Mouse (Mus musculus) heart, adult 9 months (tissue): ENCODE results near the gene Fen1.

ENCODE experiments used
- DNase-seq, 2 experiments: peaks; one replicate each; pipeline ENCODE4 v3.0.0; 2022; ENCODE audit warnings: low spot score in 2 of 2

The Fen1 gene

GRCm38 (mm10) chr19:10216101-10216500 is 12.1 kb upstream of the Fen1 start:
- no peak for DNase-seq

DNA sequence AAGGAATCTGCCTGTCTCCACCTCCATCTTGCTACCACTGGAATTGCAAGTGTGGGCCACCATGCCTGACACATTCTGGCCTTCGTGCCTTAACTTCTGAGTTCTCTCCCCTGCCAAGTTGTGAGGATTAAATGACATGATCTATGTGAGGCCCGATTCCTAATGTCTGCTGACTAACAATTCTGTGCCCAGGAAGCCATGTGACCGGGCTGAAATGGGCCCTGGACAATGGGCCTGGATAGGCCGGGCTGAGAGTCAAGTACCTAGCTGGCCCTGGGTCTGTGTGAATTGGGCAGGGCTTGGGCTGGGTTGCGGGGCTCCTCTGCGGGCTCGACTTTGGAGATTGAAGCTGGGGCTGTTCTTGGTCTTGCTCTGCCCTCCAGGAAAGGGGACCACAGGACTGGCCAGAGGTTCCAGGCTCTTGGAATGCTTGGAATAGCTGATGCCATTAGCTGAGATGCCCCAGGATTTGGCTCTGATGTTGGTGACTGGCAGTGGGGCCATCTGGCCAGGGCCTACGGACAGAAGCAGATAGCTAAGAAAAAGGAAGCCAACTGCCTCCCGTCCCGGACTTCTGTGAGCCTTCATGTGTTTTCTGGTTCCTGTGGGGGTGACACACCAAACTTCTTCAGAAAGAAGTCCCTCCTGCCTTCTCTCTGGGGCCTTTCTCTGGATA is 10.0 kb upstream of the Fen1 start:
- DNase-seq: peak; percentile 53 to 64

DNA sequence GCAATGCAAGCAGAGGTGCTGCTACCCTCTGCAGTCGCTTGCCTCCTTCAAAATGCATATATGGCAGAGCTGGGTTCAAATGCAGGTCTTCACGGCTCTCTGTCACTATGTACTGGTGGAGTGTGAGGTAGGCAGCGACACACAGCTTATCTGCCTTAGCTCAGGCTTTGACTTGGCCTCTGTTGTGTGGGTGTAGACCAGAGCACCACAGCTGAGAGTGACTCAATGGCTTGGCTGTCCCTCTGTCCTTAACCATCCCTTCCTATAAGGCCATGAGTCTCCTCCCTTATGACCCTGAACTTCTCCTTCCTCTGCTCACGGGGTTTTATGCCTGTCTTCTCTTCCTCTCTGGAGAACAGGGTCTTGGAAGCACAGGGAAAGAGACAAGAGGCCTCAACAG is 6.9 kb upstream of the Fen1 start:
- no peak for DNase-seq

DNA sequence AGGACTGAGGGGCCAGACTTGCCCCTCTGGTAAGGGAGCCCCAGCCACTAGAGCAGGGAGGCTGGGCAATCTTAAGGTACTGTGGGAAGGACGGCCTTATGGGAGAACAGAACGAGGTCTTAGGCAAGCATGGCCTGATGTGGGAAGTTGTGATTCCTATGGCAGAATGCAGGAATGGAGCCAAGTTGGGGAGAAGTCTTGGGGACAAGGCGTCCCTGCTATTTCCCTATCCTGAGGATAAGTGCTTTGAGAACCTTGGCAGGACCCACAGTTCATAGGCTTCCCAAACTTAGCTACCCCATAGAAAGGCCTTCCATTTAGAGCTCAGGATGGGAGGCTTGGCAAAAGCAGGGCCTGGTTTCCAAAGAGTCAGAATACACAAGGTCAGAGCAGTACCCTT is 4.9 kb upstream of the Fen1 start:
- peak; percentile 46 to 49 for DNase-seq

GRCm38 (mm10) chr19:10205051-10205450 is 1.1 kb upstream of the Fen1 start:
- no peak for DNase-seq

DNA sequence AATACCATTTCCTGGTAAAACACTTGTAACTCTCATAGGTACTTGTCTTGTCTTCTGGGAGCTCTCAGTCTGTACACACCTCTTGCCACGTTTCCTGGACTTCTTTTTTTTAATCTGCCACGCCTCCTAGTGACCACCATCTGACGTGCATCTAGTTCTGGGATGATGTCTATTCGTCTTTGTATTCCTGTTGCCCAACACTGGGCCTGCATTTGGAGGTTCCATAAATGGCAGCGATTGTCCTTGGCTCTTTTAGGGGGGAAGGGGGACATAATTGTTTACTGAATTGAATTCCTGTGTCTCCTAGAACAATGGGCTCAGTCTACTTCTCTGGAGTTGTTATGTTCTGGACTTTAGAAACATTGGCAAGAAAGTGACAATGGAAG is 640 bp upstream of the Fen1 start:
- peak; percentile 41 to 60 for DNase-seq

DNA sequence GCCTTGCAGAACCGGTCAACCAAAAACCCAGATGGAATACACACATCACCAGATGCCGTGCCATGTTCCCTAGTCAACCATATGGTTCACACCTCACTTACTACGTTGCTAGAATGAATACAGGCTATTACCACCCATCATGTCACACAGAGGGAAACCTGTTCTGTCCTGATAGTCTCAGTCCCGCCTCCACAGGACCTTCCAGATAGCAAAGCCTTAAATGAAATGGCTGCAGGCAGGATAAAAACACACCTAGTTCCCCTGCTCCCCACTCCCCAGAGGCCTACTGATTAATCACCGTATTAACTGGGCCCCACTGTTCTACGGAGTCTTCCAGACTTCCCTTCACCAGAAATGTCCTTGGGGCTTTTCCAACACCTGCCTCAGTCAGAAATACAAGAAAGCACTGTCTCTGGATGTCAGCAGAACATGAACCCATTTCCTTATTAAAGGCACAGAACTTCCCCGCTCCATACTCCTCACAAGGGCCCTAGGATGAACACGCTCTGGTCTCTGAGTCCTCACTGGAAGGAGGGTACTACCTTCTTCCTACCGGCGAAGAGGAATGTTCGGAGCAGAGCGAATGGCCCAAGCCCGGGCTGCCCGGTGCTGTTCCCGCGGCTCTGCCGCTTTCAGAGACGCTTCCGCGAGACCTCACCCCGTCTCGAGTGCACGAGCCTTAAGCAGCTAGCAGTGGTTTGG is 672 bp downstream of the Fen1 start:
- no peak for DNase-seq

- peak; percentile 42 to 69 for DNase-seq
These were observed 5.2 kb downstream of the Fen1 start for GRCm38 (mm10) chr19:10198723-10199122.

DNA sequence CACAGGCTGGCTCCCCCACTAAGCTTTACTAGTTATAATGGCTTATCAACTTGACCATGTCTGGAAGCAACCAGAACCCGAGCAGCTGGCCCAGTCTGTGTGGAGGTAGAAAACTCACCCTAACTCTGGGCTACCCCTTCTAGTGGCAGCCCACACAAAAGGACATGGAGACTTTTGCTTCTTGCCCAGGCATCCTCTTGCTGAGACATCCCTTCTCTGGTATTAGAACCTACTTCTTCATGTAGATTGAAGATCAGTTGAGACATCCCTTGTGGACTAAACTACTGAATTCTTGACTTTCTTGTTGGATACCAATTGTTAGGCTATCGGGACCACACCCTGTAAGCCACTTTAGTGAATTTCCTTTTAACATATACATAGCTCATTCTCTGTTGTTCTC is 5.7 kb downstream of the Fen1 start:
- no peak for DNase-seq

DNA sequence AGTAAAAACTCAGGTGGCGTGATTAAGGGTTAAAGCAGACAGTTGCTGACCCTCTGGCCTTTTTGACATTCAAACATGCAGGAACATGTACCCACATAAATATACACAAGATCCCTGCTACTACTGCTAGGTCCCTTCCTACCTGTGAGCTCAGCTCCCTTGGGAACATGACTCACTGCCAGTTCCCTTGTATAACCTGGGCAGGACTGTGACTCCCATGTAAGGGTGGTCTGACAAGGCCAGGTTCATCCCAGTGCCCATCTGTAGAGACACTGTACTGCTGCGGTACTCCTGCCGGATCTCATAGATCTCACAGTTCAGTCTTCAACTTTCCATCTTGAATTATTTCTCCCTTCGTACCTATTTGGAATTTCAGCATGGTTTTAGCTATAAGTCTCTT is 6.8 kb downstream of the Fen1 start:
- no peak for DNase-seq

- DNase-seq: no peak
These were observed 8.7 kb downstream of the Fen1 start for GRCm38 (mm10) chr19:10195252-10195651.

DNA sequence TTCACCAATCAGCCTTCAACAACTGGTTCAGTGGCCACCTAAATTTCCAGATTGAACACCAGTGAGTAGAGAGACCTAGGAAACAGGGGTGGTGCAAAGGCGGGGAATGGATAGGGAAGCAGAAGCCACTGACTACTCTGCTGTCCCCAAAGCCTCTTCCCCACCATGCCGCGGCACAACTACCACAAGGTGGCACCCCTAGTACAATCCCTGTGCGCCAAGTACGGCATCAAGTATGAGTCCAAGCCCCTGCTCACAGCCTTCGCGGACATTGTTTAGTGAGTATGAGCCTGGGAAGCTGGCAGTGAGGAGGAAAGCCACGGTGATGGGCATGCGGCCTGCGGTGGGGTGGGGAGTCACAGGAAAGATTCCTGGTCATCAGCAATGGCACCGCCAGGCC is 9.6 kb downstream of the Fen1 start:
- no peak for DNase-seq

GRCm38 (mm10) chr19:10191326-10191725 is 12.6 kb downstream of the Fen1 start:
- peak in 1 of 2 experiments; percentile 36 for DNase-seq

GRCm38 (mm10) chr19:10190796-10191195 is 13.2 kb downstream of the Fen1 start:
- DNase-seq: peak; percentile 53 to 71

DNA sequence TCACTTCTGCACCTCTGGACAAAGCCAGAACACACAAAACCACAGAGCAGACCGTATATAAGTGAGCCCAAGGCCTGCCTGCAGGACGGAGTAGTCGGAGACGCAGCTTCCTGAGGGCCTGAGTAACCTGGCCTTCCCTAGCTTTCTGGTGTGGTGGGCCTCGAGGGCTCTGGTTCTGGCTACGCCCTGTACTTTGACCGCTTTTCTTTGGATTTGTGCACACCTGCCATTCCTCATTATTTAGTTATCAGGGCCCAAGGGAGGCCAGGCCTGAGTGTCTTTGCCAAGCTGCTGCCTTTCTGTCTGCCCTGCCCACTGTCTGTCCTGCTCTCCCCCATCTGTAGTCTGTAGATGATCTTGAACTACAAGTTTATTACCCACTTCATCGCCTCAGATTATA is 14.0 kb downstream of the Fen1 start:
- no peak for DNase-seq

DNA sequence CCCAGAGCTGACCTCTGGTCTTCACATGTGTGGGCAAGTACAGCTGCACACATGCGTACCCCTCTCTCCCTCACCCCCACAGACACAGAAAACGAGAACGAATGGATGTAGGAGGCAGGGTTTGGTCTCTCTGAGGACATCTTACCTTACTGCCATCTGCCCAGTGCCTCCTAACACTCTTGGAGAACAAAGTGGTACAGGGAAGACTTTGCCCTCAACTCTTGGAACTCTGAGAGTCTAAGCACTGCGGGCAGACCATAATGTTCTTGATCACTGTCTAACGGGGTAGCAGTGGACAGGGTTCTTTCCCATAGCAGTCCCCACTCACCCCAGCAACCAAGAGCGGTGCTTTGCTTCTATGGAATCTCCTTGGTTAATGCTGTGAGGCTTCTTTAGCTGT is 14.9 kb downstream of the Fen1 start:
- DNase-seq: no peak

GRCm38 (mm10) chr19:10188281-10188811 is 15.6 kb downstream of the Fen1 start:
- no peak for DNase-seq

GRCm38 (mm10) chr19:10186569-10186968 is 17.4 kb downstream of the Fen1 start:
- DNase-seq: no peak

GRCm38 (mm10) chr19:10185876-10186275 is 18.1 kb downstream of the Fen1 start:
- no peak for DNase-seq

DNA sequence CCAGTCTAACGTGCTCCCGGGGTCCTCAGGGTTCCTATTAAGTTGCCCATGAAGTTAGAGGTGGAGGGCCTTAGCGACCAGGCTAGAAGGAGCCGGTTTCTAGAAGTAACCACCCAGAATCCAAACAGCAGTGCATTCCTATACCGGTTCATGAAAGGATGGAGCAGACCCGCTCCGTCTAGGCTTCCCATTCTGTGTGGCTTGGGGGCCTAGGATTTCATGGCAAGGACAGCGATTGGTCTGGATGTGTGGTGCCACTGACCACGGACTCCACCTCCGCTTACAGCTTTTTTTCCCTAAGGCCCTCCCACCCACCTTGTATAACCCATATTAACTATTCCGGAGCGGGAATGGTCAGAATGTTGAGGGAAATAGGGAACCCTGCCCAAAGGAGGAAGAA is 19.9 kb downstream of the Fen1 start:
- DNase-seq: no peak

DNA sequence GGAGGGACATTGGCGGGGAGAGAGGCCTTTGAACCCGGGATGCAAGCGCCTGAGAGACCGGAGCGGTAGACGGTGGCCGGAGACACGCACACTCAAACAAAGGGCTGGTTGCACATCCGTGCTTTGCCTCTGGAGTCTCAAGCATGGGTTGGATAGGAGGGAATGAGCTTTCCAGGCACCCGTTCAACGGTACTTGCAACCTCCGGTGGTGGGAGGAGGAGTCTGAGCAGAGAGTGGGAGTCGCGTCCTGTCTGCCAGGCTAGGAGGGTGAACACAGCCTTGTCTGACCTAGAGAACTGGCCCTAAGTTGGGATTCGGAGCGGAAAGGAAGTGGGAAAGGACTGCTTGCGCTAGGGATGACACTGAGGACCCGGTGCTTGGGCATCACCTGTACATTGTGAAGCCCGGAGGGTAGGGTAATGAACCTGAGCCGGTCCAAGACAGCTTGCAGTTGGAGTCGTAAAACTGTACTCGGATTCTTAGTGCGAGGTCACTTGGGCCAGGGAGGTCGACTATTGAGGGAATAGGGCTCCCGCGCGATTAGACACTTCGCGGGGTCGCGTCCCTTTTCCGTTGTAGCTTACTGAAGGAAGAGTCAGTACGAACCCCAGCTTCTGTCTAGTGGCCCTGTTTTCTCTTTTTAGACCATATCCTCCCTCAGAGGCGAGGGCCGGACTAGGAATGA is 20.5 kb downstream of the Fen1 start:
- DNase-seq: peak; percentile 70 to 81

DNA sequence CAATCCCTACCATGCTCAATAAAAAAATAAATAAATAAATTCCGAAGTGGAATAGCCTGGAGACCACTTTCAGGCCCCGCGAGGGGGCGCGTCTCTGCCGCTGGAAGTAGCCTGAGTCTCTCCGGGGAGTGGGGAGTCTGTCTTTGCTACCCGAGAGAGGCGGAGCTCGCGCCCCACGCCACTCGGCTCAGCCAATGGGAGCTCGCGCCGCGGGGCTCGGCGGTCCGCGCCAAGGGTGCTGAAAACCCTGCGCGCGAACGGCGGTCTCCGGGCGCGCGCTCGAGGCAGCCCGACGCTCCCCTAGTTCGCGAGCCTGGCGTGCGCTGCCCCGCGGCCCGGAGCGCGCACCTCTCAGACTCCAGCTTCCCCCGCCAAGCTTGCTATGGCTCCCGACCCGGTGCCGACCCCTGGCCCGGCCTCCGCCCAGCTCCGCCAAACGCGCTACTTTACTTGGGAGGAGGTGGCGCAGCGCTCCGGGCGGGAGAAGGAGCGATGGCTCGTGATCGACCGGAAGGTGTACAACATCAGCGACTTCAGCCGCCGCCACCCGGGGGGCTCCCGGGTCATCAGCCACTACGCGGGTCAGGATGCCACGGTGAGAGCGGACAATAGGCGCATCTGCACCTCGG is 21.2 kb downstream of the Fen1 start, which contains the start of gene Fads1:
Gene Fads1 (plus strand): TSS at position 219 of the 629 bp plus-strand sequence.
- peak; percentile 92 to 93 for DNase-seq
